Mouse (Mus musculus) cerebellum, adult 11 months (tissue): ENCODE measurements around the gene Cyb561d2.

Source experiments
- DNase-seq: peaks from one replicate; pipeline ENCODE4 v3.0.0; 2022

Gene Cyb561d2

DNA sequence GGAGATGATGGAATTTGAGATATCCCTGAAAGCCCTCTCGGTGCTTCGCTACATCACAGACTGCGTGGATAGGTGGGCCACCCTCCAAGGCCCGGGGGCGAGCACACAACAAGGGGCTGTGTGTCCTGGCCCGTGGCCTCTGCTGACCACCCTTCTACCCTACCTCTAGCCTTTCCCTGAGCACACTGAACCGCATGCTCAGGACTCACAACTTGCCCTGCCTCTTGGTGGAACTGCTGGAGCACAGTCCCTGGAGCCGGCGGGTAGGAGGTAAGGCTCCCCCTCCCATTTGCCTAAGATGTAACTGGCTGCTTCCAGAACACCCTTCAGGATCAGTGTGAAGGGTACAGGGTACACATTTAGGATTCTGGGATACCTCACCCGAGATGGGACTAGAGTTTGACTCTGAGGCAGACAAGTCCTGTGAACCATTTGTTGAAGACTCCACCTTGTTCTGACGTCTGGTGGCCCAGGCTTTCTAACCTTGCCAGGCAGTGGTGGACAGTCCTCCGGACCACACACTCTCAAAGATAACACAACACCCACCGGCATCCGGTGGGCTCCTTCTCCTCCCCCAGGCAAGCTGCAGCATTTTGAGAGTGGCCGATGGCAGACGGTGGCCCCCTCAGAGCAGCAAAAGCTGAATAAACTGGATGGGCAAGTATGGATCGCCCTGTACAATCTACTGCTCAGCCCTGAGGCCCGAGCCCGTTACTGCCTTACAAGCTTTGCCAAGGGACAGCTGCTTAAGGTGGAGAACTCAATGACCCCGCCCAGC, 7.5 kb upstream of the Cyb561d2 start:
- DNase-seq, result no peak

DNA sequence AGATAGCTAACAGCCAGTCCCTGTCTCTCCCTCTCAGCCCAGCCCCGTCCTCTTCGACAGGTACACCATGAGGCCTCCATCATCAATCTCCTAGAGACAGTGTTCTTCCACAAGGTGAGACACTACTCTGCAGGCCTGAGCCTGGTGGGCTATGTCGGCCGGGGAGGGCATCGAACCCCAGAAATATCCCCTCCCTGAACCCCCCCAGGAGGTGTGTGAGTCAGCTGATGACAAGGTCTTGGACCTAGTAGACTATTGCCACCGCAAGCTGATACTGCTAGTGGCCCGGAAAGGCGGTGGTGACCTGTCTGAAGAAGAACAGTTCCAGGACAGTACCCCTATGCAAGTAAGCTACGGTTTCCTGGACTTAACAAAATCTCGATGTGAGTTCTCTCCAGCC, 6.8 kb upstream of the Cyb561d2 start:
- no peak for DNase-seq

DNA sequence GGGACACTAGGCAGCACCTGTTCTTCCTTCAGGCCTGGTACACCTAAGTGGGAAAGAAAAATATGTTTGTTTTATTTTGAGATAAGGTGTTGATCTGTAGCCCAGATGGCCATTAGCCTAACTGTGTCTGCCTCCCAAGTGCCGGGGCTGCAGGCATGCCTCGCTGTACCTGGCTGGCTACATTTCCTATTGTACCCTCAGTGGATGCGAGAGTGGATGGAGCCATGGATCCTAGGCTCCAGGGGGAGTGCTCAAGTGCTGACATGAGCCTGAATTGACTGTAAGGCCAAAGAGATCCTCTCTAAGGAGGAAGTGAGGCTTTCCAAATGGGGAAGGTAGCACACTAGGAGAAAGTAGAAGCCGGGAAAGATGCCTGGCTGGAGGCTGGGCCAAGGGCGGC, 6.0 kb upstream of the Cyb561d2 start:
- no peak for DNase-seq

DNA sequence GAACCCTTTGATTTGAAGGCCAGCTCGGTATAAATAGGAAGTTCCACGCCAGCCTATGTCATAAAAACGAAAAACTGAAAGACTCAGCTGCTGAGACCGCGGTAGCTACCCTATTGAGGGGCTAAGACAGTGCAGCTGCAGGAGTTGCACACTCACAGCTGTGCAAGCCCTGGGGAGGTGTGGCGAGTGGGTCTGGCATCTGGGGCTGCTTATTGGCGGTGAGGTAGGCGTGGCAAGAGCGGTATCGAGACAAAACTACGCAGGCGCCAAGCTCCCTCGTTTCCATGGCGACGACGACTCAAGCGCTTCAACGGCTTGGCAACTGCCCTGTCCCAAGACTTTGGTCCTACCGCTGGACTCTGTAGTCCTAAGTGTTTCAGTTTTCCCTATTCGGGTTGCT, 5.0 kb upstream of the Cyb561d2 start, which contains the start of gene Zmynd10:
Gene Zmynd10 (plus strand): TSS at position 273 of the 400 bp plus-strand sequence.
- no peak for DNase-seq

DNA sequence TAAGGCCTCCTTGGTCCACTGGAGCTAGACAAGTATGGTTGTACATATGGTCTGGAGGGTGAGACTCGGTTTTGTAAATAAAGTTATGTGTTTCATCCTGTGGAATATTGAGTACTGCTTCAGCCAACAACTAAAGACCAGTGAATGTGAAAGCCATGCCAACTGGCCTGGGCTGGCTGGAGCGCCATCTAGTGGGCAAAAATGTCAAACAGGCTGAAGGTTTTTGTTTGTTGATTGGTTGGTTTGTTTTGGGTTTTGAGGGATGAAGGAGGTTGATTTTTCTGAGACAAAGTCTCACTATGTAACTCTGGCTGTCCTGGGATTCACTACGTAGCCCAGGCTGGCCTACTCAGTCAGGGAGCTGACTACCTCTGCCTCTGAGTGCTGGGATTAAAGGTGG, 3.6 kb upstream of the Cyb561d2 start:
- peak; percentile 74 for DNase-seq

DNA sequence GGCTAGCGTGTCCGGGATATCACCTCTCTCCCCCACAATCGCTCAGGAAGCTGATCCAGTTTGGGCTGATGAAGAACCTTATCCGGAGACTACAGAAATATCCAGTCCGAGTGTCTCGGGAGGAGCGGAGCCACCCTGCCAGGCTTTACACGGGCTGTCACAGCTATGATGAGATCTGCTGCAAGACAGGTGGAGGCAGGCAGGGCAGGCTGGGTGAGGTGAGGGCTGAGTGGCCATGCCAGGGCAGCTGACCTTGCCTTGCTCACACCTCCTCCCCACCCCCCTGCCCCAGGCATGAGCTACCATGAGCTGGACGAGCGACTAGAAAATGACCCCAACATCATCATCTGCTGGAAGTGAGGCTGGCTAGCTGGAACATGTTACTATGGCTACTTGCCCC, 3.2 kb upstream of the Cyb561d2 start:
- DNase-seq, result no peak

DNA sequence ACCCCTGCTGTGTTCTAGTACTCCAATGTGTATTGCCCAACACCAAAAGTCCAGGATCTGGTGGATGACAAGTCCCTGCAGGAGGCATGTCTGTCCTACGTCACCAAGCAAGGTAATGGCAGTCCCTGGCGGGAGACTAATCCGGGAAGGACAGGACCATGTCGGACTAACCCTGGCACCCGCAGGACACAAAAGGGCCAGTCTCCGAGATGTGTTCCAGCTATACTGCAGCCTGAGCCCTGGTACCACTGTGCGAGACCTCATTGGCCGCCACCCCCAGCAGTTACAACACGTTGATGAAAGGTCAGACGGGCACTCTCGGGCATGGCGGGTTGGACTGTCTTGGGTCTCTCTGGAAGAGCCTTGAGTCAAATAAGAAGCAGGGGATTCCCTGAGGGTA, 2.7 kb upstream of the Cyb561d2 start:
- DNase-seq, result no peak

DNA sequence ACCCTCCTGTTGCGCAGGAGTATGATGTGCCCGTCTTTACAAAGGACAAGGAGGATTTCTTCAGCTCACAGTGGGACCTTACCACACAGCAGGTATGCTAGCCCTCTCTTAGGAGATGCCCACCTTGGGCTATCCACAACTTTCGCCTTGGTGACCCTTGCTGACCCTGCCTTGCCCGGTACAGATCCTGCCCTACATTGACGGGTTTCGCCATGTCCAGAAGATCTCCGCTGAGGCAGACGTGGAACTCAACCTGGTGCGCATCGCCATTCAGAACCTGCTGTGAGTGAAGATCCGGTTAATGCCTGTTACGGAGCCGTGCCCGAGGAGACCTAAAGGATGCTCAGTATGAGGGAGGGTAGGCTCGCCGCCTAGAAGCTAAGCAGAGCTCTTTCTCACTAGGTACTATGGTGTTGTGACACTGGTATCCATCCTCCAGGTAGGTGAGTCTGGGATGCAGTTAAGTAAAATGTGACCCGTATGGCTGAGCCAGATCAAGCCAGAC, 2.3 kb upstream of the Cyb561d2 start:
- DNase-seq, result no peak

DNA sequence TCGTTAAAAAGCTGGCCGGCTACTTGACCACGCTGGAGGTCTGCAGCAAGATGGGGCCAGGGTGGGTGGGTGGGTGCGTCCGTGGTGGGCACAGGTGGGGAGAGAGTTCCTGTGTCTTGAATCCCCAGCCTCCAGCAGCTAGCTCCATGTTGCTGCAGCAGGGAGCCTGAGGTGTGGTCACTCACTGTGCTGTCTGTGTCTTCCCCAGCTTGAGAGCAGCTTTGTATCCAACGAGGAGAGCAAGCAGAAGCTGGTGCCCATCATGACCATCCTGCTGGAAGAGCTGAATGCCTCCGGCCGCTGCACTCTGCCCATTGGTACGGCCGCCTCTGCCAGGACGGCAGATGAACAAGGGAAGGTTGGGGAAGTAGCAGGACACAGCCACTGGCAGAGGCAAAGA, 1.3 kb upstream of the Cyb561d2 start:
- no peak for DNase-seq

DNA sequence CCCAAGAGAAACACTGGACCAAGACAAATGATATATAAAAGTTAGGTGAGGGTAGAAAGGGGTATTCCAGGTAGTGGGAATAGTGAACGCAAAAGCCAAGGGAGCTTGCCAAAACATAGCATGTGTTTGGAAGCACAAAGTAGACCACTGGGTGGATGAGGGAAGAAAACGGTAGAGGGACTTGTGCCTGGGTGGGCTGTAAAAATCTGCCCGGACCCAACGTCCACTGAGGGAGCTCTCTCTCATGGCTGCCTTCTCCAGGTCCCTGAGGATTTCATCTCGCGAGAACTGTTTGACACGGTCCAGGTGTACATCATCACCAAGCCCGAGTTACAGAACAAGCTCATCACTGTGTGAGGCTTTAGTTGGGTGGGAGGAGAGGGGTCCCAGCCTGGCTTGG, 728 bp upstream of the Cyb561d2 start:
- DNase-seq, result no peak

DNA sequence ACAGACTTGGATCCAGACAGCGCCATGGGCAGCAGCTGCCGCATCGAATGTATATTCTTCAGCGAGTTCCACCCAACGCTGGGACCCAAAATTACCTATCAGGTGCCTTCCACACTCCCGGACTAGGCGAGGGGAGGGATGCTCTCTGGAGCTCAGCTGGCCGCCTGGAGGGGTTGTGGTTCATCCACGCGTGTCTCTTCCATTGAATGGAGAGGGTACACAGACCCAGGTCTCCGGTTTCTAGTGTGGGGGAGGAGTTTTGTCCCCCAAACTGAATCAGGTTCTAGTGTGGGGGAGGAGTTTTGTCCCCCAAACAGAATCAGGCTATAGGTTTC, 326 bp upstream of the Cyb561d2 start:
- no peak for DNase-seq

DNA sequence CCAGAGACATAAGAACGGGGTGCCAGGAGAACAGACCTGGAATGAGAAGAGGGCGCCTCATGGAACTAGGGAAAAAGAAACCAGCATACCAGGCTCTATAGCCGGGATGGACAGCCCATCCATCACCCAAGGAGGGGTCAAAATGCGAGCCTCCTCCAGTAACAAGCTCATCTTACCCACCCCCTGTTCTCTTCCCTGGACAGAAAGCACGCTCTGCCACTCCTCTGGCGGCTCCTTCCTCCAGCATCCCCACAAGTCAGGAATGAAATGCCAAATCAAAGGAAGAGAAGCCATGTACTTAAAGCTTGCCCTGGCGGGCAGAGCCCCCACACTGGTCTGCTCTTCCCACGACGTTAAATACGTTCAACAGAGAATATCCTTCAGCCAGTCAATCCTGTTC, 988 bp downstream of the Cyb561d2 start:
- no peak for DNase-seq

DNA sequence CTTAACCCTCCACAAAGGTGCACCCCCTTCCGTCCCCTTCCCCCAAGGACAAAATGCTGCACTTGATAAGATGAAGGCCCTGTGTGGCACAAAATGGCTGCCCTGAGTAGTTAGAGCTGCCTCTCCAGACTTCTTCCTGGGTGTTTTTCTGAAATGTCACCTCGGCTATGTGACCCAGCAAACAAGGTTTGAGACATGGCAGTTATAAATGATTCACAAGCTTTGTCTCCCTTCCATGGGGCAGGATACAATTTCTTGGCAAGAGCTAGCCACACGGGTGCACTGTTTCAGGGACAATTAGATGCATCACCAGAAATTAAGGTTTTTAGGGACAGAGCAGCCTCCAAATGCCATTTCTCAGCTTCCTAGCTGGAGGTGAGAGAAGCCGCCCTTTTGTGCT, 1.6 kb downstream of the Cyb561d2 start:
- no peak for DNase-seq

DNA sequence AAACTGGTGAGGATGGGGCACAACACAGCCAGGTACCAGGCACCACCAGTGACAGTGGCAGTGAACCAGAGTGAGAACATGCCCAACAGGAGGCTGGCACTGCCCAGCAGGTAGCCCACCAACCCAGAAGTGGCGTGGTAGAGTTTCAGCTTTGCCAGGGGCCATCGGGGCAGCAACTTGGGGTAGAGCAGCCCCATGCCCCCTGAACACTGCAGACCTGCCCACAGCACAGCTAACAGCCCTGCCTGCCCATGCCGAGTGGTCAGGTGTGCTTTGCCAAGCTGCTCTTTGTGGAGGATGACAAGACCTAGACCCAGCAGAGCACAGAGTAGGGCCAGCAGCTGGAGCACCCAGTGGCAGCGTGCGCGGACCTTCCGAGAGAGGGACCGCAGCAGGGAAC, 2.1 kb downstream of the Cyb561d2 start:
- no peak for DNase-seq

DNA sequence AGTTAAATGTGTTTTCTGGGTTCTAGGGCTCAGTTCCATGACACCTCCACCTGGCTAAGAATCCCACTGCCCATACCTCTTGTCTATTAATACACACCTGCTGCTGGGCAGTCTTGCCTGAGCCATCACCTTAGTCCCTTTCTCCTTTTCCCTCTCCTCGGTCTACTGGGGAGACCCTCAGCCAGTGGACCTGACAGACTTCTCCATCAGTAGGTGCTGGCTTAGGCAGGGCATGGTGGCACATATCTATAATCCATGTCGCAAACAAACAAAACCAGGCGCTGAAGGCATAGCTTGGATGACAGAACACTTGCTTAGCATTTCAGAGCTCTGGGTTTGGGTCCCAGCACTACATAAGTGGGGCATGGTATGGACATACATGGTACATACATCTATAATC, 3.3 kb downstream of the Cyb561d2 start:
- no peak for DNase-seq

DNA sequence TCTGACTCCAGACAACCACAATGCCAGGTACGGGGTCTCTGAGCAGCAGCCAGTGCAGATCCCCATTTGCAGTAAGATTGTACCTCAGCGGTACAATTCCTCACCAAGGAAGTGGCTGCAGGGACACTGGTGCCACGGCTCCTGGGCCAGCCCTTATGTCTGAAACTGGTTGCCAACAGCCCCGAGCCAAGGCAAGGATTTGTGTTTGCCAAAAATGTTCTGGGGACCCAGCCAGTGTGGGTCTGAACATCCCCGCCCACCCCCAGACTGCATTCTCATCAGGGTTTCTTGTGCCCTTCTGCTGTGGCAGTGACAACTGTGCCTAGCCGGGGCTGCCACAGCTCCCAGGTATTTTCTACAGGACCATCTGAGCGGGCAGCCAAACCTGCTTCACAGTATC, 3.8 kb downstream of the Cyb561d2 start:
- no peak for DNase-seq

DNA sequence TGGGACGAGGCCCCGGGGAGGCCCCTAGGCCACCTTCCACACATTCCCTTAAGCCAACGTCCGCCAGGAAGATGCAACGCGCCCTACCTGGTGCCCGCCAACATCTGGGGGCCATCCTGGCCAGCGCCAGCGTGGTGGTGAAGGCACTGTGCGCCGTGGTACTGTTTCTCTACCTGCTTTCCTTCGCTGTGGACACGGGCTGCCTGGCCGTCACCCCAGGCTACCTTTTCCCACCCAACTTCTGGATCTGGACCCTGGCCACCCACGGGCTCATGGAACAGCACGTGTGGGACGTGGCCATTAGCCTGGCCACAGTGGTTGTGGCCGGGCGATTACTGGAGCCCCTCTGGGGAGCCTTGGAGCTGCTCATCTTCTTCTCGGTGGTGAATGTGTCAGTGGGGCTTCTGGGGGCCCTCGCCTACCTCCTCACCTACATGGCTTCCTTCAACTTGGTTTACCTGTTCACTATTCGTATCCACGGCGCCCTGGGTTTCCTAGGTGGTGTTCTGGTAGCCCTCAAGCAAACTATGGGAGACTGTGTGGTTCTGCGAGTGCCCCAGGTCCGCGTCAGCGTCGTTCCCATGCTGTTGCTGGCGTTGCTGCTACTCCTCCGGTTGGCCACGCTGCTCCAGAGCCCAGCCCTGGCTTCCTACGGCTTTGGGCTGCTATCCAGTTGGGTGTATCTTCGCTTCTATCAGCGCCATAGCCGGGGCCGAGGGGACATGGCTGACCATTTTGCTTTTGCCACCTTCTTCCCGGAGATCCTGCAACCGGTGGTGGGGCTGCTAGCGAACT, 7.4 kb downstream of the Cyb561d2 start:
- peak; percentile 45 for DNase-seq

DNA sequence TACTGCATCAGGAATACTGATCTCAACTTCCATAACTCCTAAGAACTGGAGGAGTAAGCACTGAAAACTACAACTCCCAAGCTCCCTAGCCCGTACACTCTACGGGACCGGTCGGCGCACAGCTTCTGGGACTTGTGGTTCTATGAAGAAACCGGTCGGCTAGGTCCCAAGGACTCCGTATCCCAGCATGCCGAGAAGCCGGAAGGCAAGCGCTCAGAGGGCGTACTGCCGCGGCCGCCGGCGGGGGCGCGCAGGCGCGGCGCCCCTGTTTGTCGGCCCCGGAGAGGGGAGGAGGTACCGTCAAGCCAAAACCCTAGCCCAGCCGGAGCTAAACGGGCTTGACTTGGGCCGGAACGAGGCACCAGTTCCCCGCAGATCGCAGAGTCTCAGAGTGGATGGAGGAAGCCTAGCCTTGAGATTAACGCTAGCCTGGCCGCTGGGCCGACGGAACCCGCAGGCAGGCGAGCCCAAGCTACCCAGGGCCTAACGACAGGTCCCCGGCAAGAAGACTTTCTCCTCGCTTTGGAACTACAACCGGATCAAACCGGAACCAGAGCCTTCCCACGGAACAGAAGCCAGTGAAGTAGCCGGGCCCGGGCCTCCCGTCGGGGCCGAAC, 8.1 kb downstream of the Cyb561d2 start, which contains the start of gene Tmem115:
Gene Tmem115 (plus strand): TSS at position 155 of the 617 bp plus-strand sequence.
- DNase-seq, result peak; percentile 91

DNA sequence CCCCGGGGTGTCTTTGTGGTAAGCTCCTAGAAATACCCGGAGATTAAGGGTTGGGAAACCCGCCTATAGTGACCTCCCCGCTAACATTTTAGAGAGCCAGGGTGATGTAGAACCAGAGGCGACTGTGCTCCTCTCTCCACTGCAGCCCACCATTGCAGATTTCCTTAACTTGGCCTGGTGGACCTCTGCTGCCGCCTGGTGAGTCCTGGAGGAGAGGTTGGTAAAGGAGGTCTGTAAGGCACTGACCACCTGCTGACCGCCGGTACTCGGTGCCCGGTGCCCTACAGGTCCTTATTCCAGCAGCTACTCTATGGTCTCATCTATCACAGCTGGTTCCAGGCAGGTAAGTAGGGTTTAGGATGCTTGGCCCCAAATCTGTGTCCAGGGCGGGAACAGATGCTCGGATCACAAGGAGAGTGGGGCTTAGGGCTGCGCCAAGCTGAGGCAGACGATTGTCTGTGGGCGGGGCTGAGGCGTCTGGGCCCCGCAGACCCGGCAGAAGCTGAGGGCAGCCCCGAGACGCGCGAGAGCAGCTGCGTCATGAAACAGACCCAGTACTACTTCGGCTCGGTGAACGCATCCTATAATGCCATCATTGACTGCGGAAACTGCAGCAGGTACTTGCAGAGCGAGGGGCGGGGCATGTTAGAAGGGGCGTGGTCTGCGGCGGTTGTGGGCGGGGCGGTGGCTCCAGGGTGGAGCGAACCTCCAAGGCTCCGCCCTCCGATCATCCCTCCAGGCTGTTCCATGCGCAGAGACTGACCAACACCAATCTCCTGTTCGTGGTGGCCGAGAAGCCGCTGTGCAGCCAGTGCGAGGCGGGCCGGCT, 15.6 kb downstream of the Cyb561d2 start:
- peak; percentile 47 for DNase-seq

DNA sequence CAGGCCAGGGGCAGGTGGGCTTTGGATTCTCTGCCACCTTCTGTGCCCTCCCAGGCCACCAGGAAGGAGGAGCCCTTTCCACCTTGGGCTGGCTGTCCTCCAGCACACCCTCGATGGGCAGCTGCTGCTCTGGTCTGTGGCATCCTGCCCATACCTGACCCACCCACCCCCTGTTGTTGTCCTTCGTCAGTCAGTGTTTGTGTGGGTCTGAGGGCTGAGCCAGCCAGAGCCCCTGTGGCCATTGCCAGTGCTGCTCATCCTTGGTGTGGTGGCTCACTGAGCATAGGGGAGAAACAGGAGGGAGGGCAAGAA, 19.6 kb downstream of the Cyb561d2 start:
- no peak for DNase-seq

DNA sequence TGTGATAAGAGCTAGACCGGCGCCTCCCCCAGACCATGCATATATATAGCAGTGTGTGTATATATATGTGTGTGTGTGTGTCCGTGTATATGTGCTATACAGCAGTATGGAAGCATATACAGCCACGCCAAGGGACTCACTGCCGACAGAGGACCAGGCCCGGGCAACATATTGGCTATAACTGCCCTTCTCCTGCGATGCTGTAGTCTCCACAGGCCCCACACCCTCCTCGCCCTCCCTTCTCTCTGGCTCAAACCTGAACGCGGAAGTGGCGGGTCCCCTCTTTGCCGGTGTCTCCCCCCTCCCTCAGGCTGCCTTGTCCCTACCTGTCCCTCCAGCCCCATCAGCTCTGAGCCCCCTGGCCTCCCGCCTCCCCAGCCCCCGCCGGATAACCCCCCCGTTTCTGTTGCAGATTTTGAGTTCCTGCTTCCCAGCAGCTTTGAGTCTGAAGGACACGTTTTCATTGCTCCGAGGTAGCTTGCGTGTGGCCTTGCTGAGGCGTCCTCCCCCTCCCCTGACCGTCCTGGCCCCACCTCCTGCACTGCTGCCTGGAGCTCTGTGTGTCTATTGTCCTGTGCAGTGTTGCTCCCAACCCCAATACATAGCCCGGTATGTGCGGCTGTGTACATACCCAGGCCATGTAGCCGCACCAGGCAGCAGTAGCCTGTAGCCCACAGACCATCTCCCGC, 20.1 kb downstream of the Cyb561d2 start:
- no peak for DNase-seq

DNA sequence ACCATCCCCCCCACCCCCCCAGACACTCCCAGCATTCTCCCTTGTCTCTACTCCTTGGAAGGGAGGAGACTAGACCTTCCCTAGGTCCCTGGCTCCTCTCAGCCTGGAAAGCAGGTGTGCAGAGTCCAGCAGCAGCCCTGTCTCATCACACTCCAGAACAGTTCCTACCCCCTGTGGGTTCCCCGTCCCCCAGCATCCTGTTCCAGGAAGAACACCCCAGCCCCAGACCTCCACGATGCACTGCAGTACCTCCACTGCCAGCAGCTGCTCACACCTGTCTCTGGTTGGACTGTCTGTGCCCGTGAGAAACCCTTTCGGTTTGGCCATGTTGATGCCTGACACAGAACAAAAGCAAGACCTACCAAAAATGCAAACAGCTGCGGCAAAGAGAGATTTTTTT, 20.8 kb downstream of the Cyb561d2 start:
- DNase-seq, result no peak
